Mouse (Mus musculus) intestine, postnatal 0 days (tissue): ENCODE data around the gene Gm28557. TPM values are rescaled to one million over a fixed set of nuclear protein-coding genes. Genes with fewer than 3 reads are reported as not detected.
A peak's percentile ranks its signal among the peaks of the same experiment; 100 is the strongest.

Source experiments
- ATAC-seq: fragments of 200-750 bp; cut with Nextera tagmentation; 2 replicates; pipeline ENCODE4 v1.8.0; 2017; ENCODE audit warnings: mild to moderate bottlenecking, moderate TSS enrichment, moderate library complexity
- H3K27ac ChIP-seq: fragments of 300-500 bp; sonication (generic); 2 replicates; pipeline ENCODE4 v1.5.1; 2014; ENCODE audit warnings: mild to moderate bottlenecking, low read depth, low read length, moderate library complexity
- H3K27me3 ChIP-seq: fragments of 300-500 bp; sonication (generic); replicated peaks from 2 replicates; pipeline ENCODE4 v1.6.1; 2014; ENCODE audit warnings: low read length, mixed read lengths; ENCODE audit not compliant: control insufficient read depth, insufficient read depth
- H3K36me3 ChIP-seq: fragments of 300-500 bp; sonication (generic); 2 replicates; pipeline ENCODE4 v1.6.1; 2014; ENCODE audit warnings: mild to moderate bottlenecking, moderate library complexity; ENCODE audit not compliant: control insufficient read depth, insufficient read depth
- H3K4me1 ChIP-seq: fragments of 300-500 bp; sonication (generic); replicated peaks from 2 replicates; pipeline ENCODE4 v1.6.1; 2014; ENCODE audit warnings: antibody characterized with exemption, low read length, mixed read lengths; ENCODE audit not compliant: control insufficient read depth, insufficient read depth
- H3K4me2 ChIP-seq: fragments of 300-500 bp; sonication (generic); replicated peaks from 2 replicates; pipeline ENCODE4 v1.6.1; 2014; ENCODE audit warnings: low read depth, mild to moderate bottlenecking, moderate library complexity
- H3K4me3 ChIP-seq: fragments of 300-500 bp; sonication (generic); 2 replicates; pipeline ENCODE4 v1.5.1; 2014; ENCODE audit warnings: low read depth, low read length
- H3K9ac ChIP-seq: fragments of 300-500 bp; sonication (generic); 2 replicates; pipeline ENCODE4 v1.6.1; 2014; ENCODE audit warnings: mild to moderate bottlenecking, low read depth, low read length
- H3K9me3 ChIP-seq: fragments of 300-500 bp; sonication (generic); 2 replicates; pipeline ENCODE4 v1.6.1; 2016; ENCODE audit warnings: mixed run types; ENCODE audit not compliant: control insufficient read depth
- CTCF ChIP-seq: sonication (generic); IDR thresholded peaks from 2 replicates; pipeline ENCODE4 v1.5.1; 2016; ENCODE audit warnings: low read depth, mild to moderate bottlenecking, control low read depth, antibody characterized with exemption, moderate library complexity
- WGBS: fragments of 180-500 bp; shearing (Covaris S2); extraction: QIAGEN DNeasy Blood & Tissue Kit; methylation state at CpG from one replicate; pipeline ENCODE4 v1.1.7; 2014; 5-methylcytosine and 5-hydroxymethylcytosine counted together
- polyA plus RNA-seq: library from polyadenylated mRNA; unstranded; fragments of >200 nt; fragmentation: Nextera tagmentation; extraction: Ambion mirVana; gene quantifications from 2 replicates; pipeline ENCODE4 v1.2.1, GENCODE M21; 2015

The Gm28557 gene
- polyA plus RNA-seq, 1 experiment from 2014 or later, result 1.2 TPM

DNA sequence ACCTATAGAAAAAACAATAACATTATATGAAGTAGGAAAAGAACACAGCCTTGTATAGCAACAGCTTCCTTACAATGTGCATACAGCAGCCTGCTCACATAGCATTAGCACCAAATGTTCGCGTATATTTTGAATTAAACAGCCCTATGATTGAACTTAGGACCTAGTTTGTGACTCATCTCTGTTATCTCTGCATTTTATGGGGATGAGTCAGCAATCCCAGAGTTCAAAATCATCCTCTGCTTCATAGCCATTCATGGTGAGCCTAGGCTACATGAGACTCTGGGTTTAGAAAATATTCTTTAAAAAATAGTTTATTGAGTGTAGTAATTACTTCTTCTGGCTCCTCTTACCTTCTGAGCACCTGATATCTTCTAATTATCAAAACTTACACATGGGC lies 4.9 kb upstream of the Gm28557 start:
- H3K9me3 ChIP-seq, result no peaks in the 10 kb centered on the region
- no peak for TF ChIP-seq CTCF
- no peak overlapping the region for H3K4me3 ChIP-seq
- no peaks in the 10 kb centered on the region for H3K4me1 ChIP-seq
- ATAC-seq, result no peak
- H3K9ac ChIP-seq, result no peak overlapping the region
- H3K27ac ChIP-seq, result no peak overlapping the region
- H3K4me2 ChIP-seq, result no peak overlapping the region
- no peaks in the 10 kb centered on the region for H3K36me3 ChIP-seq
- no peaks in the 10 kb centered on the region for H3K27me3 ChIP-seq
- 57% methylated on average over 2 of the region's 2 CpGs for WGBS

DNA sequence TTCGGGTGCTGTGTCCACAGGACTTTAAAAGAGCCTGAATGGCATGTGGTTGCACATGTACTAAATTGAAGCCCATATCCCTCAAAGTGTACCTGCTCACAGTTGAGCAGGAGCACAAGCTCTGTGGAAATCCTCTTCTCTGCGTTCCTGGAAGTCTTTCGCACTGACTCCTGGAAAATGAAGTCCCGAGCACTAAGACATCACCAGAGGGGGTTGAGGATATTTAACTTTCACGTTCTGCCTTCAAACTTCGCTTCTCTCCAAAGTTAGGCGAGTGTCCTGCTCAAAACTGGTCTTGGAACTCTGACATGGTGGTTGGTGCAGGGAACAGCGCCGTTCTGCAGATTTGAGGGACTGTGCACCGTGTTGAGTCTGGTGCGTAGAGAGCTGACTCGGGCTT lies 3.7 kb upstream of the Gm28557 start:
- H3K27ac ChIP-seq, result no peak overlapping the region
- H3K4me1 ChIP-seq, result peaks cover 4% of the 10 kb centered on the region; the same call in 1 of the 2 replicates
- H3K4me2 ChIP-seq, result no peak overlapping the region
- no peaks in the 10 kb centered on the region for H3K27me3 ChIP-seq
- no peak overlapping the region for H3K4me3 ChIP-seq
- H3K9me3 ChIP-seq, result no peaks in the 10 kb centered on the region
- no peak overlapping the region for H3K9ac ChIP-seq
- ATAC-seq, result no peak
- 81% methylated on average over 12 of the region's 12 CpGs for WGBS
- no peak for TF ChIP-seq CTCF
- no peaks in the 10 kb centered on the region for H3K36me3 ChIP-seq

DNA sequence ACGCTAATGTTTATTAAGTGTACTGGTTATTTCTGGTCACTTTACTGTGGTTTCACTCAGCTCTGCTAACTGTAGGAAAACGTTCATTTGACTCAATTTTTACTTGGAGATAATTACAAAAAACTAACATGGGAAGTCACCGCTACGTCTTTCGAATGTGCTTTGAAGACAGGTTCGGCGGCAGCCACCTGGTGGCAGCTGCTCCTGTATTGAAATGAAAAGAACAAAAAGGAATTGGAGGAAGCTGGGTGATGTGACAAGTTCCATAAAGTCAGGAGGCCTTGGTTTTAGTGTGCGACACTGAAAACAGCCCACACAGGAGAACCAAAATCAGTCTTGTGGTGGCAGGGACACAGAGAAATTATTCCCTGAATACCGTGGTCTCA lies 410 bp upstream of the Gm28557 start:
- no peaks in the 10 kb centered on the region for H3K27me3 ChIP-seq
- no peak overlapping the region for H3K27ac ChIP-seq
- peak overlapping the region; percentile 69 for H3K4me2 ChIP-seq
- H3K36me3 ChIP-seq, result no peaks in the 10 kb centered on the region
- WGBS, result 5% methylated on average over 9 of the region's 9 CpGs
- H3K9ac ChIP-seq, result no peak overlapping the region
- ATAC-seq, result peak; percentile 75
- H3K4me3 ChIP-seq, result peak overlapping the region; percentile 60
- peak; percentile 60 for TF ChIP-seq CTCF
- H3K4me1 ChIP-seq, result peaks cover 4% of the 10 kb centered on the region; the same call in 1 of the 2 replicates
- H3K9me3 ChIP-seq, result no peaks in the 10 kb centered on the region

DNA sequence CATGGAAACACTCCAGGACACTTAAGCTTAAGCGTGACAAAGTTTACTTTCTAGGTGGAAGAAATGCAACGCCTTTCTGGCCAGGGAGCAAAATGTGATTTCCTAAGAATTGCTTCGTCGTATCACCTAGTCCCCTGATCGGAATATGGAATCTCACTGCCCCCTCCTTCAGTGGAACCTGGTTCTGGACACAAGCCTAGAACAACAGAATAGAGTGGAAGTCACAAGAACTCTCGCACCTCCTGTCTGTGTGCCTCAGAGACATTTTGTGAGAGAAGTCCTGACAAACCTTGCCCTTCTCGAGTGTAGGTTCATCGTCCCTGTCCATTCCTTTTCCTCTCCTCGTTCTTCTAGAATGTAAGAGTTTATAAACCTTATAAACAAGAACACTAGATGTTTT lies 723 bp downstream of the Gm28557 start:
- WGBS, result 46% methylated on average over 9 of the region's 9 CpGs
- peak overlapping the region; percentile 53 for H3K9ac ChIP-seq
- H3K27ac ChIP-seq, result peak overlapping the region; percentile 81; the same call in 1 of the 2 replicates
- peaks cover 4% of the 10 kb centered on the region; the same call in 1 of the 2 replicates for H3K4me1 ChIP-seq
- no peaks in the 10 kb centered on the region for H3K27me3 ChIP-seq
- H3K9me3 ChIP-seq, result no peaks in the 10 kb centered on the region
- no peak for ATAC-seq
- TF ChIP-seq CTCF, result no peak
- H3K4me3 ChIP-seq, result peak overlapping the region; percentile 60
- peak overlapping the region; percentile 69 for H3K4me2 ChIP-seq
- no peaks in the 10 kb centered on the region for H3K36me3 ChIP-seq

GRCm38 (mm10) chr13:67097876-67098275 lies 10.5 kb downstream of the Gm28557 start, which contains the start of gene Zfp708:
TSS of gene Zfp708 (minus strand) at chr13:67097976.
- TF ChIP-seq CTCF, result no peak
- no peak within 1 kb of the TSS for H3K4me3 ChIP-seq
- no peaks in the 10 kb centered on the region for H3K9me3 ChIP-seq
- no peak within 1 kb of the TSS for H3K9ac ChIP-seq
- H3K4me2 ChIP-seq, result no peak within 1 kb of the TSS
- H3K27ac ChIP-seq, result no peak within 1 kb of the TSS
- peaks cover 8% of the 10 kb centered on the region; the same call in 1 of the 2 replicates for H3K36me3 ChIP-seq
- no peak for ATAC-seq
- 91% methylated on average over 10 of the region's 10 CpGs for WGBS
- no peaks in the 10 kb centered on the region for H3K27me3 ChIP-seq
- no peaks in the 10 kb centered on the region for H3K4me1 ChIP-seq

GRCm38 (mm10) chr13:67090154-67090553 lies 18.2 kb downstream of the Gm28557 start:
- no peaks in the 10 kb centered on the region for H3K36me3 ChIP-seq
- H3K27ac ChIP-seq, result no peak overlapping the region
- no peaks in the 10 kb centered on the region for H3K27me3 ChIP-seq
- H3K9me3 ChIP-seq, result no peaks in the 10 kb centered on the region
- H3K4me1 ChIP-seq, result no peaks in the 10 kb centered on the region
- ATAC-seq, result no peak
- TF ChIP-seq CTCF, result no peak
- 57% methylated on average over 1 of the region's 1 CpGs for WGBS
- no peak overlapping the region for H3K9ac ChIP-seq
- H3K4me3 ChIP-seq, result no peak overlapping the region
- no peak overlapping the region for H3K4me2 ChIP-seq

GRCm38 (mm10) chr13:67081946-67082345 lies 26.5 kb downstream of the Gm28557 start:
- Histone ChIP-seq H3K9ac (no peak overlapping the region), H3K27me3 (no peaks in the 10 kb centered on the region), H3K4me1 (no peaks in the 10 kb centered on the region), H3K4me3 (peak overlapping the region; percentile 60; the same call in 1 of the 2 replicates), H3K36me3 (no peaks in the 10 kb centered on the region), H3K9me3 (no peaks in the 10 kb centered on the region), H3K27ac (no peak overlapping the region), H3K4me2 (peak overlapping the region; percentile 70; the same call in 1 of the 2 replicates)
- no peak for ATAC-seq
- no peak for TF ChIP-seq CTCF
- WGBS, result 81% methylated on average over 1 of the region's 1 CpGs
